Mouse (Mus musculus): ENCODE data around the gene Ext2. TPM values are rescaled to one million over a fixed set of nuclear protein-coding genes. Genes with fewer than 3 reads are reported as not detected.

Ext2 gene
- polyA plus RNA-seq, 1 experiment from 2014 or later: 79.1 TPM

GRCm38 (mm10) chr2:93739044-93739569 is 83.3 kb downstream of the Ext2 start:
- H3K27ac ChIP-seq: peak overlapping the region; percentile 58
- 17% methylated on average over 5 of the region's 5 CpGs for WGBS
- peaks cover 14% of the 10 kb centered on the region; the same call in 1 of the 2 replicates for H3K27me3 ChIP-seq (ENCODE audit: low read depth, poor library complexity, severe bottlenecking)

GRCm38 (mm10) chr2:93737146-93737545 is 85.2 kb downstream of the Ext2 start:
- 91% methylated on average over 8 of the region's 8 CpGs for WGBS
- no peak for DNase-seq (ENCODE audit: low spot score)
- H3K4me1 ChIP-seq: peaks cover 58% of the 10 kb centered on the region
- no peak overlapping the region for H3K4me3 ChIP-seq
- H3K27me3 ChIP-seq (ENCODE audit: low read depth, poor library complexity, severe bottlenecking): peaks cover 20% of the 10 kb centered on the region; the same call in 1 of the 2 replicates
- H3K27ac ChIP-seq: no peak overlapping the region
- peaks cover 12% of the 10 kb centered on the region; the same call in 1 of the 2 replicates for H3K36me3 ChIP-seq
- no peaks in the 10 kb centered on the region for H3K9me3 ChIP-seq (replicated peaks)

More at GRCm38 (mm10) chr2:93739044-93739569, 83.3 kb downstream of the Ext2 start:
- no peak for DNase-seq (ENCODE audit: low spot score)
- no peaks in the 10 kb centered on the region for H3K9me3 ChIP-seq (replicated peaks)
- H3K4me3 ChIP-seq: no peak overlapping the region
- H3K4me1 ChIP-seq: peaks cover 62% of the 10 kb centered on the region
- H3K36me3 ChIP-seq: peaks cover 12% of the 10 kb centered on the region; the same call in 1 of the 2 replicates

DNA sequence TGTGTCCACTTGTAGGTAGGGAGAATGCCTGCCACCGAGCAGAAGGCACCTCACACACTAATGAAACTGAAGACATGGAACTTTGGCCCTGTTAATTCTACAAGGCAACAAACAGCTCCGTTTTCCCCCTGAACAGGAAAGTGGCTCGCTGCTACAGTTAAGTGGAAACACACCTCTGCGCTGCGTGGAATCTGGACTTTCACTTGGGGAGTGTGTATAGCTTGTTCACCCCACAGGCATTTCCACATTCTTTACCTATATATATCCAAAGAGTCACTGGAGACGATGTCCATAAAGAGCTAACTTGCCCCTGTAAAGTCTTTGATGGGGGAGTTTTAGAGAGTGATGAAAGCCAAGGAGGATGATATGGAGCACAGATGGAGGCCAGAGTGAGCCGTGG is 89.7 kb downstream of the Ext2 start:
- peaks cover 43% of the 10 kb centered on the region for H3K4me1 ChIP-seq
- H3K27ac ChIP-seq: 0 out of 2 replicates have a peak overlapping the region, but pooled peaks have one; percentile 19
- H3K4me3 ChIP-seq: no peak overlapping the region
- DNase-seq (ENCODE audit: low spot score): no peak
- H3K9me3 ChIP-seq (replicated peaks): no peaks in the 10 kb centered on the region
- WGBS: 31% methylated on average over 7 of the region's 7 CpGs
- peaks cover 32% of the 10 kb centered on the region for H3K27me3 ChIP-seq (ENCODE audit: low read depth, poor library complexity, severe bottlenecking)
- H3K36me3 ChIP-seq: peaks cover 12% of the 10 kb centered on the region; the same call in 1 of the 2 replicates

- no peak for DNase-seq (ENCODE audit: low spot score)
- H3K36me3 ChIP-seq: peaks cover 12% of the 10 kb centered on the region
- H3K4me1 ChIP-seq: peaks cover 44% of the 10 kb centered on the region
- peaks cover 17% of the 10 kb centered on the region for H3K27me3 ChIP-seq (ENCODE audit: low read depth, poor library complexity, severe bottlenecking)
- WGBS: 35% methylated on average over 11 of the region's 11 CpGs
- H3K27ac ChIP-seq: peak overlapping the region; percentile 27; the same call in 1 of the 2 replicates
- no peak overlapping the region for H3K4me3 ChIP-seq
- H3K9me3 ChIP-seq (replicated peaks): no peaks in the 10 kb centered on the region
These were observed 92.8 kb downstream of the Ext2 start for GRCm38 (mm10) chr2:93729585-93729984.

DNA sequence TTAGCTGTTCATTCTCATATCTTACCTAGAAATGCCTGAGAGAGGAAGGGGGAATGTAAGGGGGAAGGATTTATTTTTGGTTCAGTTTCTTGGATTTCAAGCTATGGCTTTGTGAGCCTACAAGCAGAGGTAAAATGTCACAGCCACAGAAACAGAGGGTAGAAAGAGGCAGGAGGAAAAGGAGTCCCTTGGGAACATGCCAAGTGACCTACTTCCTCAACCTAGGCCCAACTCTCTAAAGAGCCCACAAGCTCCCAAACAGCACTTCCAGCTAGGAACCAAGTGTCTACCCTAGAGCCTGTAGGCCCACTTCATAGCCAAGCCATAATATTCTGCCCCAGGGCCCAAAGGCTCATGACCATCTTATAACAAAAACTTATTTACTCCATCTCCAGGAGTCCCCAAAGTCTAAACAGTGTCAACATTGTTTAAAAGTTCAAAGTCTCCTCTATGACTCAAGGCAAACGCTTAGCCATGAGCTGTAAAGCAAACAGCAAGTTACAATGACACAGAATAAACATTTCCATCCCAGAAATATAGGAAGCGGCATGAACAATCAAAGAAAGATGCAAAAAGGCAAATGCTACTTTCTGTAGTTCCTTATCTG is 99.1 kb downstream of the Ext2 start:
- no peaks in the 10 kb centered on the region for H3K9me3 ChIP-seq (replicated peaks)
- peaks cover 14% of the 10 kb centered on the region for H3K4me1 ChIP-seq
- no peak overlapping the region for H3K27ac ChIP-seq
- no peaks in the 10 kb centered on the region for H3K27me3 ChIP-seq (ENCODE audit: low read depth, poor library complexity, severe bottlenecking)
- 88% methylated on average over 2 of the region's 2 CpGs for WGBS
- peaks cover 9% of the 10 kb centered on the region for H3K36me3 ChIP-seq
- DNase-seq (ENCODE audit: low spot score): no peak
- no peak overlapping the region for H3K4me3 ChIP-seq

- Histone ChIP-seq H3K27ac (no peak overlapping the region), H3K4me1 (peaks cover 11% of the 10 kb centered on the region; the same call in 1 of the 2 replicates), H3K9me3 (replicated peaks) (no peaks in the 10 kb centered on the region), H3K27me3 (ENCODE audit: low read depth, poor library complexity, severe bottlenecking) (no peaks in the 10 kb centered on the region), H3K36me3 (peaks cover 7% of the 10 kb centered on the region), H3K4me3 (no peak overlapping the region)
- no peak for DNase-seq (ENCODE audit: low spot score)
- 89% methylated on average over 1 of the region's 1 CpGs for WGBS
These were observed 101.4 kb downstream of the Ext2 start for GRCm38 (mm10) chr2:93720956-93721355.

GRCm38 (mm10) chr2:93719792-93720675 is 102.3 kb downstream of the Ext2 start:
- no peak overlapping the region for H3K4me3 ChIP-seq
- no peak overlapping the region for H3K27ac ChIP-seq
- peaks cover 11% of the 10 kb centered on the region; the same call in 1 of the 2 replicates for H3K4me1 ChIP-seq
- DNase-seq (ENCODE audit: low spot score): no peak
- peaks cover 3% of the 10 kb centered on the region for H3K36me3 ChIP-seq
- no peaks in the 10 kb centered on the region for H3K9me3 ChIP-seq (replicated peaks)
- H3K27me3 ChIP-seq (ENCODE audit: low read depth, poor library complexity, severe bottlenecking): no peaks in the 10 kb centered on the region
- WGBS: 76% methylated on average over 9 of the region's 9 CpGs

GRCm38 (mm10) chr2:93713267-93713666 is 109.1 kb downstream of the Ext2 start:
- Histone ChIP-seq H3K36me3 (peaks cover 11% of the 10 kb centered on the region; the same call in 1 of the 2 replicates), H3K27me3 (ENCODE audit: low read depth, poor library complexity, severe bottlenecking) (no peaks in the 10 kb centered on the region), H3K4me3 (no peak overlapping the region), H3K27ac (peak overlapping the region; percentile 23; the same call in 1 of the 2 replicates), H3K9me3 (replicated peaks) (no peaks in the 10 kb centered on the region), H3K4me1 (peaks cover 43% of the 10 kb centered on the region)
- no peak for DNase-seq (ENCODE audit: low spot score)

DNA sequence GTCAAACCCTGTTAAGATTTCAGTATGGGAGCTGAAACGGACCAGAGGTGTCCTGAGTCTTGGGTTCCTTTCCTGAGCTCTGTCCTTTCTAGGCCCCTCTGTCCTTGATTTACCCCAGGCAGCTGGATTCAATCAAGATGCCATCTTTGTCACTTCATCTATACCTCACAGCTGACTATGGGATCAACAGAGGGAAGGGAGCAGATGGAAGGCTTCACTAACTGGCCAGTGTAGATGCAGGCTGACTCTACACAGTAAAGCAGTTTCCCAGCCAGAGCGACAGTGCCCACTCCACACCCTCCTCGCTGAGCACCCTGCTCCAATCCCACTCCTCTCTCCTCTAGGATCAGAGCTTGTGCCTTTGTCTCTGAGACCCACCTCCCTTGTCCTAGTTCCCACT is 110.9 kb downstream of the Ext2 start:
- H3K27me3 ChIP-seq (ENCODE audit: low read depth, poor library complexity, severe bottlenecking): no peaks in the 10 kb centered on the region
- peaks cover 40% of the 10 kb centered on the region for H3K4me1 ChIP-seq
- no peak for DNase-seq (ENCODE audit: low spot score)
- no peaks in the 10 kb centered on the region for H3K9me3 ChIP-seq (replicated peaks)
- 45% methylated on average over 3 of the region's 3 CpGs for WGBS
- H3K36me3 ChIP-seq: peaks cover 9% of the 10 kb centered on the region; the same call in 1 of the 2 replicates
- H3K4me3 ChIP-seq: no peak overlapping the region
- H3K27ac ChIP-seq: peak overlapping the region; percentile 53; the same call in 1 of the 2 replicates

DNA sequence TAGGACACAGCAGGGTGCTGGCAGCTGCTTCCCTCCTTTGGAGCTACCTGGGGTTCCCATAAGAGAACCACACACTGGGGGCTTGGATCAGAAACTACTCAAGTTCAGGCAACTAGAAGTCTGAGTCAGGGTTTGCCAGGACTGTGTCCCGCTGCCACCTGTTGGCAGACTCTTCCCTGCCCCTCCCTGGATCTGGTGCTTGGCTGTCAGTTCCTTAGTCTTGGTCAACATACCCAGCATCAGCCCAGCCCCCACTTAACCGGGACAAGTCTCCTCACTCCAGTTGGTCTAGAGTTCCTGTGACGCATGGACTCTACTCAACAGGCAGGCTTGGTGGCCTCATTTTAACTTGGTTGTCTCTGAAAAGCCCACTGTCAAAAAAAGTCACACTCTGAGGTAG is 112.7 kb downstream of the Ext2 start:
- Histone ChIP-seq H3K27me3 (ENCODE audit: low read depth, poor library complexity, severe bottlenecking) (no peaks in the 10 kb centered on the region), H3K4me3 (no peak overlapping the region), H3K36me3 (peaks cover 7% of the 10 kb centered on the region; the same call in 1 of the 2 replicates), H3K9me3 (replicated peaks) (no peaks in the 10 kb centered on the region), H3K27ac (no peak overlapping the region), H3K4me1 (peaks cover 40% of the 10 kb centered on the region)
- no peak for DNase-seq (ENCODE audit: low spot score)
- WGBS: 80% methylated on average over 3 of the region's 3 CpGs

DNA sequence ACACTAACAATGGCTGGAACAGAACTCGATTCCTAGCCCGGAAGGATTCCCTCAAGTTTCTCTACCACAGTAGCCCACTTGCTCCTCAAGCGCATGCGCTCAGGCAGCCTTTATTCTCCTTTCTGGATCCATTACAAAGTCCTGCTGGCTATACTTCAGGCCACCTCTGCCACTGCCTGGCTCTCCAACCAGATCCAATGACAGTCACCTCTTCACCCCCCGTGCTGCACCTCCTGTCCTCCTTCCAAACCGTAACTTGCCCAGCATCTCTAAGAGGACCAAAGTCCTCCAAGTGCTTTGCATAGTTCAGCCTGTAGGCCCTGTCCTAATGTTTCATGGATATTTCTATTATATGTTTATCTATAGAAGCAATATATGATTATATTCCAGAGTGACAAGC is 113.1 kb downstream of the Ext2 start:
- Histone ChIP-seq H3K4me1 (peaks cover 40% of the 10 kb centered on the region), H3K36me3 (0 out of 2 replicates have a peak, but pooled peaks cover 4% of the 10 kb centered on the region), H3K9me3 (replicated peaks) (no peaks in the 10 kb centered on the region), H3K27me3 (ENCODE audit: low read depth, poor library complexity, severe bottlenecking) (no peaks in the 10 kb centered on the region), H3K27ac (no peak overlapping the region), H3K4me3 (no peak overlapping the region)
- 96% methylated on average over 6 of the region's 6 CpGs for WGBS
- DNase-seq (ENCODE audit: low spot score): no peak

DNA sequence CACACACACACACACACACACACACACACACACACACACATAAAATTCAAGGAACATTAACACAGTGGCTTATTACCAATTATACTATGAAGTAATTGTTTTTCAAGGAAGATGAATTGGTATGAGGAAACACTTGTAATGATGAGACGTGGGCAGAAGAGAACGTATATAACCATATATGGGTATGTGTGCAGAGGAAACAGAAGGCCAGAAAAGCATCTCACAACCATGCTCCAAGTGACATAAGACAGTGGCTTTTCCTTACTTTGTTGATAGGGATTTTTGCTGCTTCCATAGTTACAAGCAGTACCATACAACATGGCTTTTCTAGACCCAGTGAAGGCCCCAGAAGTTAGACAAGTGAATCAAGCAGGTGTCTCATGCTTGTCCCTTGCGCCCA is 115.5 kb downstream of the Ext2 start:
- H3K4me3 ChIP-seq: no peak overlapping the region
- H3K4me1 ChIP-seq: peaks cover 34% of the 10 kb centered on the region
- peaks cover 11% of the 10 kb centered on the region; the same call in 1 of the 2 replicates for H3K36me3 ChIP-seq
- WGBS: 88% methylated on average over 3 of the region's 3 CpGs
- no peaks in the 10 kb centered on the region; the same call in 1 of the 2 replicates for H3K27me3 ChIP-seq (ENCODE audit: low read depth, poor library complexity, severe bottlenecking)
- no peak for DNase-seq (ENCODE audit: low spot score)
- H3K9me3 ChIP-seq (replicated peaks): no peaks in the 10 kb centered on the region
- no peak overlapping the region for H3K27ac ChIP-seq
